Mouse (Mus musculus) cerebellum, postnatal 10 days (tissue): ENCODE measurements around the gene Nfx1.

ENCODE experiments used
- DNase-seq, 2 experiments: peaks; one replicate each; pipeline ENCODE4 v3.0.0; 2021; ENCODE audit warnings: mixed read lengths in 2 of 2

The Nfx1 gene

GRCm38 (mm10) chr4:40976651-40977050, 5.9 kb downstream of the Nfx1 start:
- DNase-seq = no peak

- DNase-seq = no peak
Observed at GRCm38 (mm10) chr4:40979430-40979829, 8.7 kb downstream of the Nfx1 start.

GRCm38 (mm10) chr4:40982486-40982885, 11.8 kb downstream of the Nfx1 start:
- no peak for DNase-seq

- no peak for DNase-seq
Observed at GRCm38 (mm10) chr4:40983686-40984085, 13.0 kb downstream of the Nfx1 start.

- no peak for DNase-seq
Observed at GRCm38 (mm10) chr4:40989633-40990032, 18.9 kb downstream of the Nfx1 start.

GRCm38 (mm10) chr4:40996302-40996701, 25.6 kb downstream of the Nfx1 start:
- DNase-seq = no peak

- no peak for DNase-seq
Observed at GRCm38 (mm10) chr4:40997916-40998315, 27.2 kb downstream of the Nfx1 start.

- no peak for DNase-seq
Observed at GRCm38 (mm10) chr4:41000271-41000670, 29.6 kb downstream of the Nfx1 start.

- peak; percentile 8 to 9 for DNase-seq
Observed at GRCm38 (mm10) chr4:41000842-41001639, 30.3 kb downstream of the Nfx1 start.

- no peak for DNase-seq
Observed at GRCm38 (mm10) chr4:41013351-41013750, 42.6 kb downstream of the Nfx1 start.

GRCm38 (mm10) chr4:41015798-41016197, 45.1 kb downstream of the Nfx1 start:
- DNase-seq = no peak

GRCm38 (mm10) chr4:41021094-41021493, 50.4 kb downstream of the Nfx1 start:
- no peak for DNase-seq

- DNase-seq = no peak
Observed at GRCm38 (mm10) chr4:41026086-41026787, 55.5 kb downstream of the Nfx1 start.

- peak; percentile 11 to 26 for DNase-seq
Observed at GRCm38 (mm10) chr4:41027872-41028271, 57.2 kb downstream of the Nfx1 start.

- no peak for DNase-seq
Observed at GRCm38 (mm10) chr4:41028272-41028671, 57.6 kb downstream of the Nfx1 start.

- no peak for DNase-seq
Observed at GRCm38 (mm10) chr4:41029372-41029771, 58.7 kb downstream of the Nfx1 start.

GRCm38 (mm10) chr4:41031242-41031641, 60.5 kb downstream of the Nfx1 start:
- DNase-seq = no peak

GRCm38 (mm10) chr4:41037942-41038341, 67.2 kb downstream of the Nfx1 start:
- DNase-seq = no peak

GRCm38 (mm10) chr4:41040983-41041382, 70.3 kb downstream of the Nfx1 start:
- DNase-seq = no peak

GRCm38 (mm10) chr4:41042880-41043279, 72.2 kb downstream of the Nfx1 start:
- DNase-seq = no peak

- DNase-seq = no peak
Observed at GRCm38 (mm10) chr4:41043961-41044360, 73.3 kb downstream of the Nfx1 start.

GRCm38 (mm10) chr4:41045288-41045687, 74.6 kb downstream of the Nfx1 start:
- no peak for DNase-seq

GRCm38 (mm10) chr4:41046254-41046795, 75.6 kb downstream of the Nfx1 start:
- DNase-seq = no peak
